Mouse (Mus musculus) brain, embryonic 14.5 days (tissue): ENCODE measurements around the gene Hacl1.

Experiments
- CTCF ChIP-seq: fragments of 200-500 bp; IDR thresholded peaks from 2 replicates; pipeline ENCODE4 v1.5.1; 2012; ENCODE audit warnings: inconsistent platforms, mild to moderate bottlenecking, moderate library complexity, borderline replicate concordance; ENCODE audit not compliant: insufficient read depth, insufficient read length; ENCODE audit errors: extremely low read depth
- POLR2A ChIP-seq: fragments of 200-500 bp; IDR thresholded peaks from 2 replicates; pipeline ENCODE4 v1.6.1; 2012; ENCODE audit warnings: mild to moderate bottlenecking, inconsistent platforms, borderline replicate concordance; ENCODE audit not compliant: poor library complexity, insufficient read depth, insufficient read length, severe bottlenecking; ENCODE audit errors: extremely low read depth

DNA sequence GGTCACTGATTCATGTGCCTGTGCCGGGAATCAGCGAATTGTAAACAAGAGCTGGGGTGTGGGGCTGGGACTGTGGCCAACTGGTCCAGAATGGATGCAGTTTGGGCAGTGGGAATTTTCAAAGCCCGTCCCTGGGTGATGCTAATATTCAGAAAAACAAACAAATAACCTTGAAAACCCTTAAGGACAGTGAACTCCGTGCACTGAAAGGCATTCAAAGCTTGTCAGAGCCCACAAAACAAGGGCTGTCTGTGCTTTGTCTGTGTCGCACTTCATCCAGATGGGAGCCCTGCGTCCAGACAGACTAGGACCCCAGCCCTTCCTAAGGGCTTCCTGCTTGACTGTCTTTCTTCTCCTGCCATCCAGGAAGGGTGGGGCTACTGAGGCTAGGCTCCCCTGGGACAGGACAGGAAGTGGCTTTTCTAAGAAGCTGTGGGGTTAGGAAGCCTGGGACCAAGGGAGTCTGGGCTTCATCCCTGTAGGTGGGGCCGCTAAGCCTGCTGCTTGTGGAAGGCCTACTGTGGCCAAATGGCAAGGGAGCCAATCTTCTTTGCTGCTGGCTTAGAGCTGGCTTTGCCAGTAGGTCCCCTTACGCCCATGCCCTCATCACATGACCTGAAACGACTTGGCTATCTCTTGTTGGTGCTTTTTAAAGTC, 21.6 kb upstream of the Hacl1 start:
- TF ChIP-seq POLR2A (no peak), CTCF (no peak)
